Mouse (Mus musculus): ENCODE measurements around the gene Vgf.

- no peak for TF ChIP-seq CTCF (conservative IDR thresholded peaks at IDR 0.05 in 1 of 2, IDR thresholded peaks at IDR 0.05 in 1 of 2; ENCODE audit: low read depth in 2 of 2, low read length in 2 of 2)
- TF ChIP-seq MAX (IDR thresholded peaks at IDR 0.05; ENCODE audit: low read length) = no peak
- no peak for TF ChIP-seq TBP (conservative IDR thresholded peaks at IDR 0.05; ENCODE audit: low read depth, low read length)
- TF ChIP-seq KAT2A (IDR thresholded peaks at IDR 0.05; ENCODE audit: insufficient replicate concordance, low read length) = no peak
- no peak for TF ChIP-seq POLR2A (IDR thresholded peaks at IDR 0.05; ENCODE audit: low read depth, low read length)
- no peak for TF ChIP-seq ETS1 (conservative IDR thresholded peaks at IDR 0.05; ENCODE audit: low read depth, low read length)
- TF ChIP-seq PAX5 (IDR thresholded peaks at IDR 0.05; ENCODE audit: low read length) = no peak
- TF ChIP-seq E2F4 (IDR thresholded peaks at IDR 0.05; ENCODE audit: insufficient replicate concordance, low read depth, low read length) = no peak
- TF ChIP-seq EP300 (IDR thresholded peaks at IDR 0.05; ENCODE audit: low read length) = no peak
- TF ChIP-seq POLR2AphosphoS2 (IDR thresholded peaks at IDR 0.05; ENCODE audit: low read depth, low read length) = no peak
- TF ChIP-seq CHD1 (IDR thresholded peaks at IDR 0.05; ENCODE audit: low read depth, low read length) = no peak
These were observed 53.7 kb downstream of the Vgf start for GRCm38 (mm10) chr5:137079849-137080248.

Data from CH12.LX (cell line).